Mouse (Mus musculus): ENCODE measurements around the gene Zbtb34.

DNA sequence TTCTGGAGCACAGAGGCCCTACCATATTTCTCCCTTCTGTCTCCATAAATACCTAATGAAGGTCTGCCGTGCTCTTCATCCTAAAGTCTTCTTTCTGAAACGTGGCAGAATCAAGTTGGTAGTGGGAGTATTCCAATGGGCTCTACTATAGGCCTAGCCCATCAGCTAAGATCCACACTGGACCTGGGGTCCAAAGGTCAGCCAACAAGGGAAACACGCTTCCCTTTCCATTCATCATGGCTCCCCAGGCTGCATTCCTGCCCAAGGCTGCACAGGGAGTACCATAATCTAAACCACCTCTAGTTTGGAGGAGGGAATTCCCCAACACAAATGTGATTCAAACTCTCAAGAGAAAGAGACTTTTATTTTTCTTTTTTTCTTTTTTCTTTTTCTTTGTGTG, 61.7 kb downstream of the Zbtb34 start:
- TF ChIP-seq CTCF (IDR thresholded peaks at IDR 0.05), result no peak
- no peak for TF ChIP-seq EP300 (IDR thresholded peaks at IDR 0.05)
